In genomic region chr15:52506930-52507329, GRCm38 (mm10) we compare ENCODE assay signal across 9 mouse cellular contexts.
DNase-seq lines count a peak whose midpoint lies in the region; ATAC-seq and TF ChIP-seq lines count a peak whose summit lies in the region.
"Had no signal": no experiment of that assay in that cellular context is flagged by ENCODE, and none has a peak within 500 bp of the region (broad histone marks: within the 10 kb centered on the region; RNA-seq: fewer than 3 reads in every experiment).

No protein-coding gene starts in this region.

- WGBS in midbrain, embryonic 14.5 days, result 5% methylated on average over 7 of the region's 7 CpGs
- WGBS in midbrain, embryonic 13.5 days, result 5% methylated on average over 7 of the region's 7 CpGs
- WGBS in embryonic facial prominence, embryonic 14.5 days, result 5% methylated on average over 7 of the region's 7 CpGs
- 4% methylated on average over 7 of the region's 7 CpGs for WGBS in limb, embryonic 11.5 days
- WGBS in small intestine, adult 2 months, result 6% methylated on average over 7 of the region's 7 CpGs

- H3K9ac ChIP-seq in midbrain, embryonic 14.5 days (replicated peaks; ENCODE audit: low read length), result no peak overlapping the region
- no peak overlapping the region for H3K9ac ChIP-seq in midbrain, embryonic 13.5 days (replicated peaks)
- H3K9ac ChIP-seq in embryonic facial prominence, embryonic 14.5 days (ENCODE audit: low read depth, low read length), result no peak overlapping the region
- no peak overlapping the region for H3K9ac ChIP-seq in limb, embryonic 11.5 days (ENCODE audit: low read length)
- H3K9ac ChIP-seq: liver, embryonic 15.5 days had no signal

- no peak overlapping the region for H3K4me2 ChIP-seq in midbrain, embryonic 14.5 days (ENCODE audit: low read length)
- no peak overlapping the region for H3K4me2 ChIP-seq in midbrain, embryonic 13.5 days (replicated peaks)
- H3K4me2 ChIP-seq in embryonic facial prominence, embryonic 14.5 days (ENCODE audit: low read depth, low read length), result no peak overlapping the region
- no peak overlapping the region for H3K4me2 ChIP-seq in limb, embryonic 11.5 days (ENCODE audit: low read depth, severe bottlenecking)
- H3K4me2 ChIP-seq: liver, embryonic 15.5 days had no signal

- TF ChIP-seq CTCF in gastrocnemius, adult 2 months (IDR thresholded peaks at IDR 0.05), result peak; percentile 77
- TF ChIP-seq CTCF in brain, embryonic 14.5 days (IDR thresholded peaks at IDR 0.05; ENCODE audit: borderline replicate concordance, extremely low read depth, insufficient read depth, insufficient read length), result peak; percentile 80
- peak; percentile 80; the same call in 1 of the 2 replicates for TF ChIP-seq CTCF in small intestine, adult 2 months (IDR thresholded peaks at IDR 0.05; ENCODE audit: extremely low read depth, insufficient read length, insufficient replicate concordance, low read depth, low read length)

- peak; percentile 27 for DNase-seq in gastrocnemius, adult 2 months
- DNase-seq in gastrocnemius, adult 8-10 months (ENCODE audit: low spot score in 2 of 2), result no peak
- peak; percentile 87 for DNase-seq in midbrain, embryonic 14.5 days
- peak; percentile 89 for DNase-seq in brain, embryonic 14.5 days (ENCODE audit: low read depth)
- peak; percentile 82 for DNase-seq in embryonic facial prominence, embryonic 14.5 days (ENCODE audit: low spot score)
- DNase-seq in limb, embryonic 11.5 days (ENCODE audit: low spot score), result peak; percentile 75

- no peaks in the 10 kb centered on the region for H3K4me1 ChIP-seq in midbrain, embryonic 14.5 days (ENCODE audit: control insufficient read depth, insufficient read depth, low read length)
- 0 out of 2 replicates have a peak, but pooled peaks cover 3% of the 10 kb centered on the region for H3K4me1 ChIP-seq in midbrain, embryonic 13.5 days (replicated peaks)
- no peaks in the 10 kb centered on the region for H3K4me1 ChIP-seq in embryonic facial prominence, embryonic 14.5 days (ENCODE audit: control insufficient read depth, insufficient read depth, low read length)
- no peaks in the 10 kb centered on the region for H3K4me1 ChIP-seq in limb, embryonic 11.5 days (ENCODE audit: control insufficient read depth, insufficient read depth, low read length)
- H3K4me1 ChIP-seq in small intestine, adult 2 months (ENCODE audit: control insufficient read depth, insufficient read depth, insufficient read length, low read length), result no peaks in the 10 kb centered on the region
- H3K4me1 ChIP-seq: liver, embryonic 15.5 days had no signal

- H3K4me3 ChIP-seq in gastrocnemius, adult 2 months, result no peak overlapping the region
- H3K4me3 ChIP-seq in midbrain, embryonic 14.5 days (replicated peaks; ENCODE audit: low read depth, low read length), result no peak overlapping the region
- no peak overlapping the region for H3K4me3 ChIP-seq in midbrain, embryonic 13.5 days (replicated peaks)
- H3K4me3 ChIP-seq in embryonic facial prominence, embryonic 14.5 days (ENCODE audit: low read depth, low read length), result no peak overlapping the region
- H3K4me3 ChIP-seq in limb, embryonic 11.5 days (ENCODE audit: low read depth, low read length), result no peak overlapping the region
- no peak overlapping the region for H3K4me3 ChIP-seq in small intestine, adult 2 months (ENCODE audit: low read depth, low read length)
- H3K4me3 ChIP-seq: liver, embryonic 15.5 days had no signal

- no peak overlapping the region for H3K27ac ChIP-seq in gastrocnemius, adult 2 months
- no peak overlapping the region for H3K27ac ChIP-seq in midbrain, embryonic 14.5 days (replicated peaks; ENCODE audit: low read depth, low read length)
- no peak overlapping the region for H3K27ac ChIP-seq in midbrain, embryonic 13.5 days
- no peak overlapping the region for H3K27ac ChIP-seq in embryonic facial prominence, embryonic 14.5 days (replicated peaks; ENCODE audit: low read depth, low read length)
- H3K27ac ChIP-seq in limb, embryonic 11.5 days (replicated peaks; ENCODE audit: low read depth, low read length), result no peak overlapping the region
- H3K27ac ChIP-seq in small intestine, adult 2 months (ENCODE audit: insufficient read depth, low read depth, low read length), result no peak overlapping the region
- H3K27ac ChIP-seq: liver, embryonic 15.5 days had no signal

- no peaks in the 10 kb centered on the region for H3K9me3 ChIP-seq in midbrain, embryonic 14.5 days (ENCODE audit: control insufficient read depth, low read length)
- H3K9me3 ChIP-seq in midbrain, embryonic 13.5 days, result no peaks in the 10 kb centered on the region
- no peaks in the 10 kb centered on the region; the same call in 1 of the 2 replicates for H3K9me3 ChIP-seq in embryonic facial prominence, embryonic 14.5 days (ENCODE audit: control insufficient read depth, low read length)
- no peaks in the 10 kb centered on the region for H3K9me3 ChIP-seq in limb, embryonic 11.5 days (ENCODE audit: control insufficient read depth, low read length)
- H3K9me3 ChIP-seq: liver, embryonic 15.5 days had no signal

- H3K27me3 ChIP-seq in midbrain, embryonic 14.5 days (ENCODE audit: control insufficient read depth, insufficient read depth, low read length), result no peaks in the 10 kb centered on the region
- no peaks in the 10 kb centered on the region for H3K27me3 ChIP-seq in midbrain, embryonic 13.5 days
- H3K27me3 ChIP-seq in embryonic facial prominence, embryonic 14.5 days (replicated peaks; ENCODE audit: control insufficient read depth, insufficient read depth, low read length), result no peaks in the 10 kb centered on the region
- H3K27me3 ChIP-seq in limb, embryonic 11.5 days (ENCODE audit: control insufficient read depth, insufficient read depth, low read length), result no peaks in the 10 kb centered on the region
- no peaks in the 10 kb centered on the region for H3K27me3 ChIP-seq in small intestine, adult 2 months (ENCODE audit: control insufficient read depth, insufficient read depth, low read length)
- H3K27me3 ChIP-seq: liver, embryonic 15.5 days had no signal

- intact Hi-C loops in gastrocnemius, adult 2 months (cut with DNase I), result loop anchor here (5.0 kb wide), 2 partner anchors 850 to 1280 kb away; no protein-coding TSS in a partner anchor

- TF ChIP-seq POLR2A in brain, embryonic 14.5 days (IDR thresholded peaks at IDR 0.05; ENCODE audit: borderline replicate concordance, extremely low read depth, insufficient read depth, insufficient read length, poor library complexity, severe bottlenecking), result no peak
- no peak for TF ChIP-seq POLR2A in small intestine, adult 2 months (IDR thresholded peaks at IDR 0.05; ENCODE audit: low read depth, low read length)

- ATAC-seq in midbrain, embryonic 14.5 days (ENCODE audit: low FRiP score, low TSS enrichment), result peak; percentile 21; the same call in 1 of the 2 replicates
- ATAC-seq in midbrain, embryonic 13.5 days, result no peak
- no peak for ATAC-seq in embryonic facial prominence, embryonic 14.5 days (ENCODE audit: low read depth)
- no peak for ATAC-seq in limb, embryonic 11.5 days (ENCODE audit: insufficient number of reproducible peaks, low FRiP score, low TSS enrichment, low read depth)

- H3K36me3 ChIP-seq in midbrain, embryonic 14.5 days (ENCODE audit: control insufficient read depth, insufficient read depth, low read length), result no peaks in the 10 kb centered on the region
- no peaks in the 10 kb centered on the region for H3K36me3 ChIP-seq in midbrain, embryonic 13.5 days
- H3K36me3 ChIP-seq in embryonic facial prominence, embryonic 14.5 days (ENCODE audit: control insufficient read depth, insufficient read depth, low read length), result no peaks in the 10 kb centered on the region
- no peaks in the 10 kb centered on the region for H3K36me3 ChIP-seq in limb, embryonic 11.5 days (ENCODE audit: control insufficient read depth, insufficient read depth, low read length)
- H3K36me3 ChIP-seq in small intestine, adult 2 months (ENCODE audit: control insufficient read depth, insufficient read depth, low read length), result no peaks in the 10 kb centered on the region
- H3K36me3 ChIP-seq: liver, embryonic 15.5 days had no signal

Comparison
In these comparisons a context has a peak if more than half of its experiments do, and no peak if none do; other contexts are left out.
1. DNase-seq: peak in gastrocnemius, adult 2 months (single experiment), midbrain, embryonic 14.5 days (single experiment), brain, embryonic 14.5 days (single experiment), embryonic facial prominence, embryonic 14.5 days (single experiment) and limb, embryonic 11.5 days (single experiment); none in gastrocnemius, adult 8-10 months (0 of 2).
2. Peak in every context shown above with its lines, with median percentiles within 50 percentile points of each other: CTCF ChIP-seq.